Mouse (Mus musculus) hindbrain, embryonic 16.5 days (tissue): Measurements from ENCODE around the gene Prps1l3. TPM values are rescaled to one million over a fixed set of nuclear protein-coding genes. Genes with fewer than 3 reads are reported as not detected.

Source experiments
- ATAC-seq: fragments of 200-750 bp; cut with Nextera tagmentation; 2 replicates; pipeline ENCODE4 v1.8.0; 2017; ENCODE audit warnings: moderate TSS enrichment, moderate library complexity
- H3K27ac ChIP-seq: fragments of 300-500 bp; sonication (generic); 2 replicates; pipeline ENCODE4 v1.5.1; 2014; ENCODE audit warnings: low read depth, mild to moderate bottlenecking, control low read depth, low read length, moderate library complexity
- H3K27me3 ChIP-seq: fragments of 300-500 bp; sonication (generic); replicated peaks from 2 replicates; pipeline ENCODE4 v1.6.1; 2014; ENCODE audit warnings: low read length; ENCODE audit not compliant: control insufficient read depth, insufficient read depth
- H3K36me3 ChIP-seq: fragments of 300-500 bp; sonication (generic); 2 replicates; pipeline ENCODE4 v1.6.1; 2014; ENCODE audit warnings: mild to moderate bottlenecking, low read length, moderate library complexity, mixed read lengths; ENCODE audit not compliant: control insufficient read depth, insufficient read depth
- H3K4me1 ChIP-seq: fragments of 300-500 bp; sonication (generic); 2 replicates; pipeline ENCODE4 v1.6.1; 2014; ENCODE audit warnings: low read depth, low read length; ENCODE audit not compliant: control insufficient read depth, insufficient read depth
- H3K4me2 ChIP-seq: fragments of 300-500 bp; sonication (generic); 2 replicates; pipeline ENCODE4 v1.6.1; 2014; ENCODE audit warnings: mild to moderate bottlenecking, low read length, control low read depth, moderate library complexity
- H3K4me3 ChIP-seq: fragments of 300-500 bp; sonication (generic); 2 replicates; pipeline ENCODE4 v1.5.1; 2014; ENCODE audit warnings: mild to moderate bottlenecking, low read length, control low read depth, moderate library complexity
- H3K9ac ChIP-seq: fragments of 300-500 bp; sonication (generic); 2 replicates; pipeline ENCODE4 v1.6.1; 2014; ENCODE audit warnings: low read depth, mild to moderate bottlenecking, control low read depth, low read length, moderate library complexity
- H3K9me3 ChIP-seq: fragments of 300-500 bp; sonication (generic); 2 replicates; pipeline ENCODE4 v1.6.1; 2014; ENCODE audit warnings: mild to moderate bottlenecking, low read length, moderate library complexity; ENCODE audit not compliant: control insufficient read depth
- WGBS: fragments of 180-500 bp; shearing (Covaris S2); extraction: QIAGEN DNeasy Blood & Tissue Kit; methylation state at CpG from one replicate; pipeline ENCODE4 v1.1.7; 2014; 5-methylcytosine and 5-hydroxymethylcytosine counted together
- polyA plus RNA-seq: library from polyadenylated mRNA; unstranded; fragments of >200 nt; fragmentation: Nextera tagmentation; extraction: Ambion mirVana; gene quantifications from 2 replicates; pipeline ENCODE4 v1.2.1, GENCODE M21; 2015

Prps1l3 gene
- polyA plus RNA-seq, 1 experiment from 2014 or later, result 23.2 TPM

DNA sequence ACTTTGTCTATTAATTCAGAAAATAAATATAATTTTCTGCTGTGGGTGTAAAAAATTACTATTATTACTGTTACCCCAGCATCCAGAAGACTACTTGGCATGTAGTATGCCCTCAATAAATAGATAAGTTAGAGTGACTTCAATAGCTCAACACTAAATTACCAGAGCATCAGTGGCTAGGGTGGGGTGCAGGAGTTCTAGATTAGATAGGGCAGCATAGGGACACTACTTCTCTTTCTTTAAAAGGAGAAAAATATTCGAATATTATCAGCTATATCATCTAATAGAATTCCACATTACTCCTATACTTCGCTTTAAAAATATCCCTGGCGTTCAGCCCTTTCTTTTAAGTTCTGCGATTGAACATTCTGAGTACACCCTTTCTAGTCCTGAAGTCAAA, 509 bp upstream of the Prps1l3 start:
- Histone ChIP-seq H3K27me3 (no peaks in the 10 kb centered on the region), H3K9ac (peak overlapping the region; percentile 80), H3K4me3 (peak overlapping the region; percentile 74), H3K27ac (peak overlapping the region; percentile 79), H3K4me2 (peak overlapping the region; percentile 59), H3K4me1 (peaks cover 3% of the 10 kb centered on the region; the same call in 1 of the 2 replicates), H3K36me3 (no peaks in the 10 kb centered on the region), H3K9me3 (no peaks in the 10 kb centered on the region)
- ATAC-seq, result peak; percentile 9
- WGBS, result 35% methylated on average over 4 of the region's 4 CpGs

DNA sequence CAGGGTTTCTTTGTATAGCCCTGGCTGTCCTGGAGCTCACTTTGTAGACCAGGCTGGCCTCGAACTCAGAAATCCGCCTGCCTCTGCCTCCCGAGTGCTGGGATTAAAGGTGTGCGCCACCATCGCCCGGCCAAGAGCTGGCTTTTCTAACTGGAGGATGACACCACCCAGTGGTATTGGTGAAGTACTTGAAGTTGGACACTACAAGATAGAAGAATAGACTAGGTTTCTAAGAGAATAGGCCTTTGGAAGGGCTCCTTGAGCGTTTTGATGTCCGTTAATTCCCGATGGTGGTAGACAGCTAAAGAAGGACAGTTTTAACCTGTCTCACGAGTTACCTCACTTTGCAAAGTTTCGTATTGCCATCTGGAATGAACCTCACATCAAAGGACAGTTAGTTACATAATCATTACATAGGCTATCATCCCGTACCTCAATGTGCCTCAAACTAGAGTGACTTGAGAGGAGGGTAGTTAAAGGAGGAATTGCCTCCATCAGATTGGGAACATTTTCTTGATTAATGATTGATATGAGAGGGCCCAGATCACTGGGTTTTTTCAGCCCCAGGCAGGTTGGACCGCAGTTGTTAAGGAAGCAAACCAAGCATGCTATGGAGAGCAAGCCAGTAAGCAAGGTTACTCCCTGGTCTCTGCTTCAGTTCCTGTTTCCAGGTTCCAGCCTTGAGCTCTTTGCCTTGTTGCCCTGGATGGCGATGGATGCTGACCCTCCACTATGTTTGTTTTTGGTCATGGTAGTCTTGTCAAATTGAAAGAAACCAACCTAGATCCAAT, 1.1 kb downstream of the Prps1l3 start:
- Histone ChIP-seq H3K36me3 (no peaks in the 10 kb centered on the region), H3K4me1 (peaks cover 3% of the 10 kb centered on the region; the same call in 1 of the 2 replicates), H3K27ac (no peak overlapping the region), H3K4me3 (peak overlapping the region; percentile 74), H3K9ac (peak overlapping the region; percentile 80), H3K4me2 (peak overlapping the region; percentile 59), H3K9me3 (no peaks in the 10 kb centered on the region), H3K27me3 (no peaks in the 10 kb centered on the region)
- 72% methylated on average over 14 of the region's 14 CpGs for WGBS
- no peak for ATAC-seq

DNA sequence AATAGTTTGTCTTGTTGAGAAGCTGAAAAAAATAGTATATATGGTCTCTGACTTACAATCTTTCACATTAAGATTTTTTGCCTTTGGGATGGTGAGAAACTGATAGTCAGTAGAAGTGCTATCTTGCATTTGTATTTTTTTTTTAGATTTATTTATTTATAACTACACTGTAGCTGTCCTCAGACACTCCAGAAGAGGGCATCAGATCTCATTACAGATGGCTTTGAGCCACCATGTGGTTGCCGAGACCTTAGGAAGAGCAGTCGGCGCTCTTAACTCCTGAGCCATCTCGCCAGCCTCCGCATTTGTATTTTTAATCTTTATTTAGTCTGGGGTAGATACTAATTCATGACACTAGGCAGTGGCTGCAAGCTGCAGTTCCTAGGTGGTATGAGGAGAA, 3.2 kb downstream of the Prps1l3 start:
- Histone ChIP-seq H3K4me1 (peaks cover 3% of the 10 kb centered on the region; the same call in 1 of the 2 replicates), H3K9ac (no peak overlapping the region), H3K4me3 (no peak overlapping the region), H3K4me2 (no peak overlapping the region), H3K27me3 (no peaks in the 10 kb centered on the region), H3K36me3 (peaks cover 3% of the 10 kb centered on the region), H3K9me3 (peaks cover 3% of the 10 kb centered on the region; the same call in 1 of the 2 replicates), H3K27ac (no peak overlapping the region)
- ATAC-seq, result no peak
- WGBS, result 91% methylated on average over 5 of the region's 5 CpGs

DNA sequence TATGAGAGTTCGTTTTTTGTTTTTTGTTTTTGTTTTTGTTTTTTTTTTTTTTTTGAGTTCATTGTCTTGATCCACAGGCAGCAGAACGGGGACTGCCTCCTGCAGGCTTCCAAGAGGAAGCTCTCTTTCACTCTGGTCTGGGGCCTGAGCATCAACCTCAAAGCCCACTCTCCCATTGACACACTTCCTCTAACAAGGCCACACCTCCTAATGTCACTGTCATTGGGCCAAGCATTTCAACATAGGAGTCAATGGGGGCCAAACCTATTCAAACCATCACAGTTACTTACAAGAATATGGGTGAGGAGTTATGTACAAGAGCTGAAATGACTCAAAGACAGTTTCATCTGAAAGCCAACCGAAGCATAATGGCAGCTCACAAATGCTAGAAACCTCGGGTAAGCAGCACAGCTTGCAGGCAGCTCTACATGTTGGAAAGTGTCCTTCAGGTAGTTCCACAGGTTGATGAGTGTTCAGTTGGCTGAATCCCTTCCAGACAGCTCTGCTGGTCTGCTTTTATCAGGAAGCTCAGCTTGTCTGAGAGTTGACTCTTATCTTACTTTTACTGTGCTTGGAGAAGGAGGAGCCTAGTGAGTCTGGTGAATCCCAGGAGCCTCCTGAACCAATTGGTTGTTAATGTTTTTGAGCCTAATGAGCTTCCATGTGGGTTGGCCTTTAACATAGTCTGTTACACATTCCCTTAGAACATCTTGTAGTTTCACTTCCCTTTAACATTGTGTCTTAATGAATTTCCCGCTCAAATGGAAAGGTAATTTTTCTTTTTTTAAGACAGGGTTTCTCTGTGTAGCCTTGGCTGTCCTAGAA, 13.7 kb downstream of the Prps1l3 start:
- Histone ChIP-seq H3K36me3 (peaks cover 9% of the 10 kb centered on the region), H3K4me2 (no peak overlapping the region), H3K4me3 (no peak overlapping the region), H3K4me1 (no peaks in the 10 kb centered on the region), H3K9ac (no peak overlapping the region), H3K9me3 (no peaks in the 10 kb centered on the region), H3K27me3 (no peaks in the 10 kb centered on the region), H3K27ac (no peak overlapping the region)
- ATAC-seq, result no peak
- WGBS, result 89% methylated on average over 5 of the region's 5 CpGs

DNA sequence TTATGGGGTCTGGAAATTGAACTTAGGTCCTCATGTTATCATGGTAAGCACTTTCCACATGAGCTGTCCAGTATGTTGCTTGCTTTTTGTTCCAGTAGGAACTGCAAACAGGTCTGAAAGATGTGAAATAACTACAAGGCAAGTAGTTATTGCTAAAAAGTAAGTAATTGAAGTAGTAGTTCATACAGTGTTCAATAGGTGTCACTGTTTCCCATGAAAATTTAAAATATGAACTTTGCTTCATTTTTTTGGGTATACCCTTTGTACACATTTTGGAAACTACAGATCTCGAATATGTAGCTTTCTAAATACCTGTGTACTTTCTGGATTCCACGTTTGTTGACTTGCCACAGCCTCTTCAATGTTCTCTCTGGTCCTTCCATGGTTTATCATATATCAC, 28.4 kb downstream of the Prps1l3 start:
- ATAC-seq, result no peak
- 65% methylated on average over 2 of the region's 2 CpGs for WGBS
- H3K4me3 ChIP-seq, result no peak overlapping the region

DNA sequence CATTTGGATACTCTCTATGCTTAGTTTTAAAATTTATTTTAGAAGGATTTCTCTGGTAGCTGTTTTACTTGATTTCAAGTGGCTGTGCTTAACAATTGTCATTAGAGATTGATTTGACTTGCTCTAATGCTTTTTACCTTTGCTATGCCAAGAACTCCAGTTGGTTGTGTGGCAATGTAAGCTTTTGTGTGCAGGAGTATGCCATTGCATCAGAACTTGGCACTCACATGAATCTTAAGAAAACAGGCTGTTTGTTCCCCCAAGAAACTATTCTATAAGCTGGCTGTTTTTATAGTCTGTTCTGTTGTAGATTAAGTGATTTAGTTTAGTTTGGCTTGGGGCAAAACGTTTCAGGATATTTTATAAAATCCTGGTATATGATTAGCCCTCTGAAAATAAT, 45.2 kb downstream of the Prps1l3 start:
- Histone ChIP-seq H3K9ac (no peak overlapping the region), H3K27ac (no peak overlapping the region), H3K4me2 (no peak overlapping the region), H3K27me3 (no peaks in the 10 kb centered on the region), H3K4me1 (no peaks in the 10 kb centered on the region), H3K36me3 (no peaks in the 10 kb centered on the region), H3K9me3 (no peaks in the 10 kb centered on the region), H3K4me3 (no peak overlapping the region)
- WGBS, result 65% methylated on average over 1 of the region's 1 CpGs
- ATAC-seq, result no peak

More for the DNA sequence above, 28.4 kb downstream of the Prps1l3 start:
- Histone ChIP-seq H3K9ac (no peak overlapping the region), H3K4me1 (no peaks in the 10 kb centered on the region), H3K27ac (no peak overlapping the region), H3K36me3 (no peaks in the 10 kb centered on the region), H3K9me3 (no peaks in the 10 kb centered on the region), H3K4me2 (no peak overlapping the region), H3K27me3 (no peaks in the 10 kb centered on the region)

DNA sequence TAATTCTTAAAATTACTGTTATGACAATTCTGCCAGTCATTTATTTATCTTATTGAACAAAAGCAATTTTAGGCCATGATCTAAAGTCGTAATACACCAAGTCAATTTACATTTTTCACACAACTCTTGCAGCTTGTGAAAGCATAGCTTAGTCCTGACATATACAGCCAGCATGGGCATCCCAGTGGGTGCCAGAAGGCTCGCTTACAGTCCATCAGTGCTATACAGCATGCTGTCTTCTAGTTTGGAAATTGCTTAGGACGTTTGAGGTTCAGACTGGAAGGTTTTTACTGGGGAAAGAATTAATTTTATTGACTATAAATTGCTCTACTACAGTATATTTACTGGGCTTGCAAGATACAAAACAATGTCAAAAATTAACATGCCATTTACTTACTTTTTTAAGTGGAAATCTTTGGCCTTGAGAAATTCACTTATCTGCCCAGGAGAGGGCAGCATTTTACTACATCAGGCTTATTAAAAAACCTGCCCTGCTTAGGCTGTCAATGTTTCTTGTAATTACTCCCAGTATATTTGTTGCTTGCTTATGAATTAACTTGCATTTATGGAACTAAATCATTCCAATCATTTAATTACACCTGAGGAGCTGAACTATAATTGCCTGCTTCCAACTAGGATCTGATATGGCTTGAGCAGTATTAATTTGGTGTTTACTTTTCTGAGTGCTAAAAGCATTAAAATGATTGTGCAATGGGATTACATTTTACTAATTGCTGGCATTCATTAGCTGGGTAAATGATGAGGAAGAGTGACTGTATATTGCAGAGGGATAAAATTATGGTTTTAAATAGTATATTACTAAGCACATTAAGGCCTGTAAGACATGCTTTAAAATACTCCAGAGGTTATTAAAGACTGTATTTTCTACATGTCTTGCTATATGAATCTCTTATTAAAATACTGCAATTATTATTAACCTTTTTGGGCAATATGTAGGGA, 51.2 kb downstream of the Prps1l3 start:
- ATAC-seq, result peak; percentile 76
- H3K9ac ChIP-seq, result no peak overlapping the region
- H3K4me3 ChIP-seq, result no peak overlapping the region
- no peaks in the 10 kb centered on the region for H3K9me3 ChIP-seq
- no peaks in the 10 kb centered on the region for H3K4me1 ChIP-seq
- H3K4me2 ChIP-seq, result no peak overlapping the region
- 38% methylated on average over 3 of the region's 3 CpGs for WGBS
- no peaks in the 10 kb centered on the region for H3K36me3 ChIP-seq
- H3K27me3 ChIP-seq, result no peaks in the 10 kb centered on the region; the same call in 1 of the 2 replicates
- H3K27ac ChIP-seq, result no peak overlapping the region

DNA sequence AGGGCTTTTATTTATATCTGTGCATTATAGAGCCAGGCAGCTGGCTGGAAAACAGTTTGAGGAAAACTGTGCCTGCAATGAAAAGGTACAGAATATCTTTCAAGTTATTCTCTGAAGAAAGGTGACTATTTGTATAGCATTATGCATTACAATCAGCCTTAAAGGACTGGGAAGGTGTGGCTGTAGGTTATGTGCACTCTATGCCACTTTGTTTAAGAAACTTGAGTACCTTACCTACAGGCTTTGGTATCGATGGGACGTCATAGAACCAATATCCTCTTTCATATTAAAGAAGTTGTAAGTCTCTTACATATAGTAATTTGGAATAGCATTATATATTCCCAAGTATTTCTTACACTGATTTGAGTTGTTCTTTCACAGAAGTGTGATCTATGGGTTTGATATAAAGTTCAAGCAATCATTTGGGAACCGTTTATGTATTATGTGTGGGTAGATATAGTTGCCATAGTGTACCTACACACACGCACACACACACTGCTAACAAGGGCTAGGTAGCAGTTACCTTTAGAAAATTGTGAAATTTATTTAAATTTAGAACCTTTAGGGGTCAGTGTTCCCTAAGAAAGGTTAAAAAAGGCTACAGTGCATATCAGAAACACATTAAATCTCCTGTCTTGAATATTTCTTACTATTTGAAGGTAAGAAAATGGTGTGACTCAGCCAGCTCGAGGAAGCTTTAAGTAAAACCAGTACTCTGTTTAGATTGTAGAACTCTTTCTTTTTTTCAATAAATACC, 55.3 kb downstream of the Prps1l3 start:
- Histone ChIP-seq H3K9ac (no peak overlapping the region), H3K4me1 (no peaks in the 10 kb centered on the region), H3K4me3 (no peak overlapping the region), H3K36me3 (no peaks in the 10 kb centered on the region), H3K27me3 (no peaks in the 10 kb centered on the region; the same call in 1 of the 2 replicates), H3K27ac (no peak overlapping the region), H3K9me3 (no peaks in the 10 kb centered on the region), H3K4me2 (no peak overlapping the region)
- 86% methylated on average over 5 of the region's 5 CpGs for WGBS
- ATAC-seq, result no peak
